Mouse (Mus musculus): ENCODE measurements around the gene Tlk2. TPM values are rescaled to one million over a fixed set of nuclear protein-coding genes. Genes with fewer than 3 reads are reported as not detected.

Gene Tlk2
- polyA plus RNA-seq (2012; rRNA removed): 16.3 and 18.0 TPM in 2 replicates

GRCm38 (mm10) chr11:105178516-105178915 lies at the start of gene Tlk2:
TSS of gene Tlk2 (plus strand) at chr11:105178807.

DNA sequence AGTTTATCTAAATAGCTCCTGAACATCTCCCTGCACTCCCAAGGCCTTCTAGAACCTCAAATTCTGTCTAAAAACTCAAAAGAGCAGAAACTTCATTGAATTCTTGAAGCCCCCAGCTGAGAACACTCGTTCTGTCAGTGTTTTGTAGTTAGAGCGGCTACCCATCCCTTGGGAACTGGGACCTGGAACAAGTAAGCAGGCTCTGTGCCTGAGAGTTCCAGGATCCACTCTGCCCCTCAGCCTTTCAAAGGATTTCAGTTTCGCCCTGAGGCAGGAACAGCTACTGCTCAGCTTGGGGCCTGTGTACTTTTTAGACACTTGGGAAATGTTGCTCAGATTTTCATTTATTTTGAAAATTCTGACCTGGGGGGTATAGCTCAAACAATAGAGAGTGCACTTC lies 32.0 kb upstream of the Tlk2 start, which contains the start of gene Gm10842:
Gene Gm10842, plus strand, starts transcription at position 301 of the 400 bp plus-strand sequence.

GRCm38 (mm10) chr11:105292124-105293071 lies 113.8 kb downstream of the Tlk2 start, which contains the start of gene Mrc2:
TSS of gene Mrc2 (plus strand) at chr11:105292643.

Other genes starting within 250 kb of the Tlk2 start
- gene Efcab3, start 115.2 kb upstream of the Tlk2 start, polyA plus RNA-seq (2012; rRNA removed): 0.29 and 0.32 TPM in 2 replicates
- 14.7 and 17.5 TPM in 2 replicates for gene Mettl2, start 52.4 kb upstream of the Tlk2 start, polyA plus RNA-seq (2012; rRNA removed)
- not detected in 2 replicates for gene Gm10842, start 31.9 kb upstream of the Tlk2 start, polyA plus RNA-seq (2012; rRNA removed)
- 0.80 and 1.2 TPM in 2 replicates for gene Mrc2, start 113.8 kb downstream of the Tlk2 start, polyA plus RNA-seq (2012; rRNA removed)

Measured in liver, embryonic 14 days (tissue).